Mouse (Mus musculus): ENCODE measurements around the gene Gnat2.

Gnat2 gene

DNA sequence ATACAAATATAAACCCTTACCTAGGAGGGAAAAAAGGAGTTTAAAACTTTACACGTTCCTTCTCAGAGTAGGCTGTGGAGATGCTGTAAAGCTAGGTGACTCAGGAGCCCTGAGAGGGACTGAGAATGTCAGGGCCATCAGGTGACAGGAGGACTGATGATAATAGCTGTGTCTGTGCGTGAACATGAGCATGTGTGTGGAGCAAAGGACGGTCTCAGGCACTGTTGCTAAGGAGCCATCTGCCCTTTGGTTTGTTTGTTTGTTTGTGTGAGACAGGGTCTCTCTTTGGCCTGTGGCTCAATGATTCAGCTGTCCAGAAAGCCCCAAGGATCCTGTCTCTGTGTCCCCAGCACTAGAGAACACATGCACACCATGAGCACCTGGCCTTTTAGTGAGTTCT lies 28.5 kb downstream of the Gnat2 start:
- DNase-seq, result no peak

DNA sequence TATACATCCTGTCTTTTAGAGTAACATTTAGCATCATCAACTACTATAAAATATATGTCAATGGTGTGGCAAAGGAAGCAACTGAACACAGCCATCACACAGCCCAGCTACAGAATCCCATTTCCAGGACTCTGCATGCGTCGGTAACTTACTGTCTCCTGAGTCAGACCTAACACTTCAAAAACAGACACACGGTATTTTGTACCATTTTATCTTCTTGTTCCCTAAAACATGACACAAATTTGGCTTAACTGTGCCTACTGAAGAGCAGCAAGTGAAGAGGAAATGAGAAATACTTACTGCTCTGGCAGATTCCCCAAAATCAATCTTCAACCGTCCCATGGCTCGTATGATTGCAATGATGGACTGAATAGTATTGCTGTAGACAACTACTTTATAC lies 30.7 kb downstream of the Gnat2 start:
- no peak for DNase-seq

DNA sequence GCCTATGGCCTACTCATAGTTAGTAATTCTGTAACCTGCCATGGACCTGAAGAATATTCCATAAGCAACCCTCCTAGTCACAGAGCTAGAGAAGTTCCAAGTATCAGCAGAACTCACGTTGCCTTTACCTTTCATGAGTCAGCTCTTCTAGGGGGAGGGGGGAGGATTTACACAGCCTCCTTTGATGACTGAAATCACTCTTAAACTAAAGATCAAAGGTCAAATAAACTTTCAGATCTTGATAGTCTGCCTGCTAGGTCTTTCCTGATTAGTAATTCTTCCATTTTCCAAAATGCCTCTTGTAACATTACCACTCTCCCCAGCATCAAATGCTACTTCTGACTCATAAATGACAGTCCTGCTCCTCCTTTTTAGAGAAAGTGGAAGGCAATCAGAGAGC lies 31.5 kb downstream of the Gnat2 start:
- DNase-seq, result no peak

DNA sequence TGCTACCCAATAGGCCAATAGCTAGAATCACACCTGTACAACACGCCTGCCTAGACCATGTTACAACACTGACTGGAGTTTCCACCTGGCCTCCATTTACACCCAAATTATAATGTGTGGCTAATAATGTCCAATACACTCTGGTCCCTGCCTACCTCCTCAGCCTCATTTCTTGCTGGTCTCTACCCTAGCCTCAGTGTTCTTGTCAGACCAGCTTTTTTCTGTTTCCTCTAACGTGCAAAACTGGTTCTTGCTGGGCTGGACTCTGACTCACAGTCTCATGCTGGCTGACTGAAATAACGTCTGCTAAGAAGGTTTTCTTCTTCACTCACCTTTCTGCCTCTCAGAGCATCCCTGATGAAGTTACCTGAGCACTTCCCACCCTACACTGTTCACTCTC lies 33.7 kb downstream of the Gnat2 start:
- no peak for DNase-seq

DNA sequence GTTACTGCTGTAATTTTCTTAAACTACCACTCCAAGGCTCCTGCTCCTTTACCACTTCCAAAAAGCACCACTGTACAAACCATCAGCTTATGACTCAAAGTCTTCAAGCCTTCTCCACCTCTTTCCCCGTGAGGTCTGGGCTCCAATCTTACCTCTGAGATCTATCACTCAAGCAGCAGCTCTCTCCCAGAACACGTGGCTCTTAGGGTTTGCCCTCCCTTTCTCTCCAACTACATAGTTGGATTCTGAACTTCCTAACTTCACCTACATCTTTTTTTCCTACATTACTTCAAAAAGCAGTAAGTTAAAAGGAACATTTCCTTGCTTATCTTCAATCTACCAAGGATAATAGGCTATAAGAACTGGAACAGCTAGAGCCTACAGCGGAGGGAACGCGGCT lies 35.9 kb downstream of the Gnat2 start:
- no peak for DNase-seq

DNA sequence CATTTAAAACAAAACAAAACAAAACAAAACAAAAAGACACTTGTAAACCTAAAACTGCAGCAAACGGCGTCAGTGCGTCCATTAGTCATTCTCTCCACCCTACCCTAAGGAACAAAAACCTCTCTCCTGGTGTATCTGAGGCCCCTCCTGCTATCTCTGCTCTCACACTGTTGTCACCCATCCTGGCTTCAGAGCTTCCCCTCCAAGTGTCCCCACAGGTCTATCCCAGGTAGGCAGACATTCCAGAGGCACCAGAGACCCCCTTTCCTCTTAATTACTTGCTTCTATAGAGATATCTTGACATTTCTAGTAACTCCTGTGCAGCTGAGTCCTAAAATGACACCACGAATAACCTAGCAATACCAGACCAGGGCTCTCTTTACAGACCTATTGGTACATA lies 36.8 kb downstream of the Gnat2 start:
- no peak for DNase-seq

DNA sequence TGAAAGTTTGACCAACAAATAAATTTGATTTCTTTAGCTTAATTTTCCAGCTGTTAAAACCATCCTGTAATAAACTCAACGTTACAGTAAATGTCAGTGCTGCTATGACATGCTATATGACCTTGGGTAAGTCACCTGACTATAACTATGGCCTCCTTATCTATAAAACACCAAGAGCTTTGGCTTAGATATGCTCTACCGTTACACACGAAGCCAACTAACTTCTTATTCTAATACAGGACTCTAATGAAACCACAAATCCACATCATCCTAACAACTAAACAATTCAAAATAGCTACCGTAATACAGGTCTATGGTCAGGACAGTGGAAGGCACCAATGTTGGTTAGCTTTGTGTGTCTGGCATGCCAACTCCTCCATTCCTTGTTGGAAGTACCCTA lies 37.2 kb downstream of the Gnat2 start:
- DNase-seq, result no peak

DNA sequence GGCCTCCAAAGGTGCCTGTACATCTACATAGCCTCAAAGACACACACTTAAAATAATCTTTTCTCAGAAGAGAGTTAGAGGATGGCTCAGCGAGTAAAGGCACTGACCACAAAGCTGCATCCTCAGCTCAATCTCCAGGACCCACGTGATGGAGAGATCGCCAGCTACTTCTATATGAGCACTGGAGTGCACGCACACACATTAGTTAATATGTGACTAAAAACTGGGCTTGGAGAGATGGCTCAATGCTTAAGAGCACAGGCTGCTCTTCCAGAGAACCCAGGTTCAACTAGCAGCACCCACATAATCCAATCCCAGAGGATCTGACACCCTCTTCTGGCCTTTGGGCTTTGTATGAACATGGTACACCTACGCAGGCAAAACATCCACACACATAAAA lies 38.6 kb downstream of the Gnat2 start:
- DNase-seq, result no peak

DNA sequence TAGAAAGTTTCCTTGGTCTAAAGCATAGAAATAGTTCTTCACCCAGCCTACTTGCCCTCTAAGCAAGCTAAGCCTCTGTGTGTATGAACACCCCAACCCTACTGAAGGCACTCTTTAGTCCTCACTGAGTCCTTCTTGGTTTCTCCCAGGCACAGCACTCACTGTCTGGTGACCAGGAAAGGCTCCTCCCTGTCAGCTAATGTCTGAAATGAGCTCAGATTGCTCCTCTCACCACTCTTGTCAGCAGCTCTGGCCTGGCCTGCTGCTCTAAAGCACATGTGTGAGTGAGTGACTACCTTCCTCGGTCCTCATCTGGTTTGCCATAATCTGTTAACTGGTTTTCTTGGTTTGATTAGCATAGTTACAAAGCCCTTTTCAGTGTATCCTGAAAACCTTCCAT lies 39.2 kb downstream of the Gnat2 start:
- DNase-seq, result no peak

DNA sequence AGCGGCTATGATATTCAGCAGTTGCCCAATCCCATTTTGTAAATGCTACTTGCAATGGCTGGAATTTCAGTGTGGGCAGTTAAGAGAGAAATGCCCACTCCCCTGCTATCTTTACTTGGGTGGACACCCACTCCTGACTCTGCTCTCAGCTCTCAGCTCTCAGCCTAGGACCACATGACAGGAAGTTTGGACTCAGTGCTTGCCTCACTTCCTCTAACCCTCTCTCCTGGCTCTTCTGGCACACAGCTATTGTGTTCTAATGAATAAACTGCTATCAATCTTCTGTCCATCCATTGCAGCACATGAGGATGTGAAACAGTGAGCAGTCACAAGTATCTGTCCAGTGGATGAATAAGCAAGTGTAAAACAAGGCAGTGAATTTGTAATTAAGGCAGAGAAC lies 39.9 kb downstream of the Gnat2 start:
- no peak for DNase-seq

DNA sequence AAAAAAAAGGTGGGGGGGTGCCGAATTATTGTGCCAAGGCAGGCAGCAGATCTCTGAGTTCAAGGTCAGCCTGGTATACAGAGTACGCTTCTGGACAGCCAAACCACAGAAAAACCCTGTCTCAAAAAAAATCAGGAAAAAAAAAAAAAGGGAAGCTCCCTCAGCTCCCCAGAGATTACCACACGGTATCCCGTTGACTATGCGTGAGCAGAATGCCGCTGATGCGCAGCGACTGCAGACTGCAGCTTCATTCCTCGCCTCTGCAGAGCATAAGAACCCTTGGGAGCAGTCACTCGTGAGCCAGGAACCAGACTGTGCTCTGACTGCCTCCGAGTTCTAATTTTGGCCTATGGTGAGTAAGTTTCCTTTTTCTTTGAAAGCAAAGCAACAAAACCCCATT lies 42.1 kb downstream of the Gnat2 start:
- DNase-seq, result no peak

DNA sequence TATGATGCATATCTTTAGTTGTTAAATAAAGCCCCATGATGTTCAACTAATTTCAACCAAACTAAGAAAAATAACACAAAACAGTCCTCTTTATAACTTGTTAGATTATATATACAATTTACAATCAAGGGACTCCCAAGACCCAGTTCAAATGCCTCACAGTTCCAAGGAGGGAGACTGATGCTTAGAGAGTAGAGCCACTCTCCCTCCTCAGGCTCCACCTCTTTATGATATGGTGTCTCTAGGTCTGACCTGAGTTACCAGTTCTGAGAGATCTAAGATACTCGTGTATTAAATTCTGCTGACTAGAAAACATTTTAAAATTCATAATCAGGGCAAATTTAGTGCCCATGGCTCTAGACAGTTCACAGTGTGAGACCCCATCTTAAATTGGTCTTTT lies 46.5 kb downstream of the Gnat2 start:
- no peak for DNase-seq

DNA sequence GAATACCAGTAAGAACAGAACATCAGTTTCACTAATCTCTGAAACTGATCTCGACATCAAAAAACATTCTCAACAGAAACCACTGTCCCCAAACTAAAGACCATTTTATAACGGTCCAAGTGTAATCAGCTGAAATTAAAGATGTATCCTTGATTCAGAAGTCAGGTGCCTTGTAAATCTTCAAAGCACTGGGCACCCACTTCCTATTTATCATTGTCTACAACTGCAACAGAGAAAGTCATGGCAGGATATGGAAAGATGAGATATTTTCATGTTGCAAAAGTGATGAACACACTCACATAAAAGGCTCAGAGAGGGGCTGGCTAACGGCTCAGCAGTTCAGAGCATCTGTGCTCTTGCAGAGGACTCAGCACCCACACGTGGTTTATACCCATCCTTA lies 48.2 kb downstream of the Gnat2 start:
- no peak for DNase-seq

DNA sequence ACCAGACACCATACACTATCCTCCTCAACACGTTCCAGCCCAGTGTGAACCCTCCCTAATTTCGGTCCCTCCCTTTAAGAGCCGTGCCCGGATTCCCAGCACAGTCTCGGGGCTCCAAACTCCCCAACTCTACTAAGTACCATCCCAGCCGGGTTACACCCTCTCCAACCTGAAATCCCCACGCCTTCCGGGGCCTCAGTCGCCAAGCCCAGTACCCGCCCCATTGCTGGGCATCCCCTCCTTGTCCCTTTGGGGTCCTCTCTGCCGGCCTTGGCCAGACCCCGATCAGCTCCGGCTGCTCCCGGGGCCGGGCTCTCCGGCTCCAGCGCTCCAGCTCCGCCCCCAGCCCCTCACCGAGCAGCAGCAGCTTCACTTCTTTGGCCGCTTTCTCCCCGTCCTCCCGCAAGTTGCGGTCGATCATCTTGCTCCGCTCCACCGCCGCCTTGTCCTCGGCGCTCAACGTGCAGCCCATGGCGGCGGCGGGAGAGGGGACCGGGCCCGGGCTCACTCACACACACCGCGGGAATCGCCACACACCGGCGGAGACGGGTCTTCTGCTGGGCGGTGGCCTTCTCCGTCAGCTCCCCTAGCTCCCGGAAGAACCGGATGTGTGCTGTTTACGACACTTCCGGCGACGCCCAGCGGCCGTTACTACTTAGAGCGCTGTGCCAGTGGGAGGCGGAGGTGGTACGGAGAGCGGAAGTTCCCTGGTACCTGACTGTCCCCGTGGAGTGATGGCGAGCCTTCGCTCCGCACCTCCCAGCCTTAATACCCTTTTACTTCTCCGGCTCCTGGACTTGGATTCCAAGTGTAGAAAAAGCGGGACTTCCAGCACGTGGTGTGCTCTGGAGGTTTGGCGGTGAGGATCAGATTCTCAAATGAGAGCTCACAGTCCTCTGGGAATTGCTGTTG lies 53.2 kb downstream of the Gnat2 start, which contains the start of gene Gnai3:
Gnai3 (minus strand) TSS at position 613 of the 912 bp plus-strand sequence.
- peak; percentile 93 to 94 for DNase-seq

DNA sequence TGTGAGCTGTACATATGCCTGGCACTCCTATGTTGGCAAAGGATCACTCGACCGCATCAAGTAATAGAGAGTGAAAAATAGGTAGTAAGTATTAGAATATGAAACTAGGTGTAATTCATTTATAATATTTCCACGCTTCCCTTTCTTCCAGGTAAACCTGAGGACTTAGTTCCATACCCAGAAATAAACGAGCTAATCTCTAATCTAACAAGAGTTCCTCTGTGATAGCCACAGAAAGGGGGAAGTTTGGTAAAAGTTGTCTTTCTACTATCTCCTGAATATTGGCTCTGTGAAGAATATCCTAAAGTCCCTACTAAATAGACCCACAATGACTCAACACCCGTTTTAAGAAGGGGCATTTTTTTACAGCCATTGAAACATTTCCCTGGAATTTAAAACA lies 54.1 kb downstream of the Gnat2 start:
- DNase-seq, result no peak

DNA sequence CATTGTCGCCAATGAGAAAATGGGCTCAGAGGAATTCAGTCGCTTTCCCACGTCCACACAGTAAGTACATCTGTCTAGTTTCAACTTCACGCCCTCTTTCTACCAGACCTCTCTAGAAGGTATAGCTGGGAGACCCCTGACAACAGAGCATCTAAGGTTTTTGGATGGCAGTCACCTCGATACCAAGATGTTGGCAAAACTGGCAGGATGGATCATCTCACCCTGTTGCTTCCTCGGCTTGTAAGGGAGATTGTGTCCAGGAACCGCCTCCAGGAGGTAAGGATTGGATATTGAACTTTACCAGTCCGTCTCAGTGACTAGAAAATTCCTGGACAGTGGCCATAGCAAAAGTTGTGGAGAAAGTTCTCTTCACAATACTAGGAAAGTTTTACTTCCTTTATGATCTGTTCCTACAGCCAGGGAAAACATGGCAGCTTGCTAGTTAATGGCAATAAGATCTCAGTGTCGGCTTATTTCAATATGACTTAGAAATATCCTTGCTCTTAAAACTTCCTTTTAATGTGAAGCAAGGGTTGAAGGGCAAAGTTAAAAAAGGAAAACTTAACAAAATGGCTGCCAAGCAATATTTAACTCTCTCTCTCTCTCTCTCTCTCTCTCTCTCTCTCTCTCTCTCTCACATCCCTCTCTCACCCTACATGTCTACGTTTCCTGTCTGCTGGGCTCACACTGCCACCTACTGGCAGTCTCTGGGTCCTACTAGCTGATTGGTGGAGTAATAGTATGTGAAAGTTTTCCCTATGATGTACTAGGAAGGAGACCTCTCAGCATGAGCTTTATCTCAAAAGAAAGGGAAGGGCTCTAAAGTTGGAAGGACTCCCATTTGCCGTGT lies 55.0 kb downstream of the Gnat2 start:
- DNase-seq, result peak; percentile 85 to 91
